Mouse (Mus musculus): ENCODE measurements at regions not wholly inside any gene's neighbourhood (a gene's known extent, or its start where the extent isn't known, plus 50 kb on each side); places are given as distances from the start of the nearest gene placed in this dataset.

DNA sequence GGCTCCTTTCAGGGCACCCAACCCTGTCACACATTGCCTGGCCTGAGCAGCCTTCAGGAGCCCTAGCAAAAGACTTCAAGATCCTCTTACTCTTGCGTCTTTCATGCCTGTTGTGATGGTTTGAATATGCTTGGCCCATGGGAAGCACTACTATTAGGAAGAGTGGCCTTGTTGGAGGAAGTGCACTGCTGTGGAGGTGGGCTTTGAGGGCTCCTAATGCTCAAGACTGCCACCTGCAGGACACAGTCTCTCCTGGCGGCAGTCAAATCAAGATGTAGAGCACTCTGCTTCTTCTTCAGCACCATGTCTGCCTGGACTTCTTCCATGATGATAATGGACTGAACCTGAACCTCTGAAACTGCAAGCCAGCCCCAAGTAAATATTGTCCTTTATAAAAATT is 73.0 kb downstream of the Tsen15 start:
- Histone ChIP-seq H3K36me3 (ENCODE audit: control insufficient read depth, insufficient read depth, low read length) (no peaks in the 10 kb centered on the region), H3K4me3 (ENCODE audit: low read length) (no peak overlapping the region), H3K9me3 (ENCODE audit: control insufficient read depth, low read length) (no peaks in the 10 kb centered on the region), H3K27me3 (replicated peaks; ENCODE audit: control insufficient read depth, insufficient read depth, low read length) (no peaks in the 10 kb centered on the region), H3K27ac (ENCODE audit: low read depth, low read length) (no peak overlapping the region), H3K9ac (ENCODE audit: low read depth, low read length) (no peak overlapping the region), H3K4me1 (ENCODE audit: control insufficient read depth, insufficient read depth, low read depth, low read length) (no peaks in the 10 kb centered on the region), H3K4me2 (ENCODE audit: low read length) (no peak overlapping the region)
- WGBS: 89% methylated on average over 2 of the region's 2 CpGs
- no peak for ATAC-seq

GRCm38 (mm10) chr1:152305461-152305860 is 81.0 kb downstream of the Tsen15 start:
- Histone ChIP-seq H3K4me2 (ENCODE audit: low read length) (no peak overlapping the region), H3K27ac (ENCODE audit: low read depth, low read length) (no peak overlapping the region), H3K4me1 (ENCODE audit: control insufficient read depth, insufficient read depth, low read depth, low read length) (no peaks in the 10 kb centered on the region), H3K4me3 (ENCODE audit: low read length) (no peak overlapping the region), H3K27me3 (replicated peaks; ENCODE audit: control insufficient read depth, insufficient read depth, low read length) (no peaks in the 10 kb centered on the region), H3K9ac (ENCODE audit: low read depth, low read length) (no peak overlapping the region), H3K36me3 (ENCODE audit: control insufficient read depth, insufficient read depth, low read length) (no peaks in the 10 kb centered on the region), H3K9me3 (ENCODE audit: control insufficient read depth, low read length) (no peaks in the 10 kb centered on the region)
- no peak for ATAC-seq
- WGBS: 93% methylated on average over 3 of the region's 3 CpGs

DNA sequence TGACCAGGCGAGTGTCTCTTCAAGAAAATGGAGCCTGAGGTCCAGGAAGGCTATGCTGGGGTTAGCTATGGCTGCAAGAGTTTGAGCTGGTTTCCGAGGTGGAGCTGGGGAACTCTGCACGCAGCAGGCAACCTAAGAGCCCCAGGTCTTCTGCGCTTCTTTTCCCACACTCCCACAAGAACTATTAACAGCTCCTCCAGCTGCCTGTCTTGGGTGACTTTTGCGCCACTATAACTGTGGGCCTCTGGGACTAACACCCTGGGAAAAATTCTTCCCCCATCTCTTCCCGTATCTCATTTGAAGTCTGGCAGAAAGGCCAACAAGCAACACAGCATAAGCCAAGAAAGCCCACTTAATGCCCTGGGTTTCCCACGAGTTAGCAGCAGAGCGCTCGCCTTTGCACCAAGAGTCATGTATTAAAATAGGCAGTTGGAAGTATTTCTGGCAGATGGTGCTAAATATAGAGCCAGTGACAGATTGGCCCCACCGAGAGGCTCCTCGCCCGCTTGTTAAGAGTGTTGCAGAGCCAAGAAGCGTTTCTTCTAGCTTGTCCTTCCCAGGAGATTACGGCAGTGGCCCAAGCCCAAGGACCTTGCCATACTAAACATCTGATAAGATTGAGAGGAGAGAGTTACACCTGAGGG is 81.9 kb downstream of the Tsen15 start:
- H3K27ac ChIP-seq (ENCODE audit: low read depth, low read length): no peak overlapping the region
- H3K27me3 ChIP-seq (replicated peaks; ENCODE audit: control insufficient read depth, insufficient read depth, low read length): no peaks in the 10 kb centered on the region
- WGBS: 70% methylated on average over 14 of the region's 14 CpGs
- H3K4me1 ChIP-seq (ENCODE audit: control insufficient read depth, insufficient read depth, low read depth, low read length): no peaks in the 10 kb centered on the region
- ATAC-seq: peak; percentile 50; the same call in 1 of the 2 replicates
- no peak overlapping the region for H3K9ac ChIP-seq (ENCODE audit: low read depth, low read length)
- H3K4me2 ChIP-seq (ENCODE audit: low read length): no peak overlapping the region
- H3K4me3 ChIP-seq (ENCODE audit: low read length): no peak overlapping the region
- H3K36me3 ChIP-seq (ENCODE audit: control insufficient read depth, insufficient read depth, low read length): no peaks in the 10 kb centered on the region
- H3K9me3 ChIP-seq (ENCODE audit: control insufficient read depth, low read length): no peaks in the 10 kb centered on the region

DNA sequence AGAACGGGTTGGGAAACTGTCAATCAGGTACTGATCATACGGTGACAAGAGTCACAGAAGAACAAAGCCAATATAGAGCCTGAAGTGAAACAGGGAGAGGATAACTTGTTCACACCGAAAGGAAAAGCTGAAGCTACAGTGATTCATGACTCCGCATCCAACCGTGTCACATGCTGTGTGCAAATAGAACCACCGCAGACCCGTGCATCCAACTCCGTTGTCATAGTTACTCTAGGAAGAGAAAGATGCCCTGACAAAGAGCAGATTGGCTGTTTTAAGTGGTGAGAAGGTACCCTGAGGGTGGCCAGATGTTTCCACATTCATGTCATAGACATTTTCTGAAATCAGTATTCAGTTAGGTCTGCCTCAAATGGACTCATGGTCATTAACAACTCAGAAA is 85.1 kb downstream of the Tsen15 start:
- no peak overlapping the region for H3K9ac ChIP-seq (ENCODE audit: low read depth, low read length)
- peak; percentile 67; the same call in 1 of the 2 replicates for ATAC-seq
- no peaks in the 10 kb centered on the region for H3K36me3 ChIP-seq (ENCODE audit: control insufficient read depth, insufficient read depth, low read length)
- H3K9me3 ChIP-seq (ENCODE audit: control insufficient read depth, low read length): no peaks in the 10 kb centered on the region
- H3K4me1 ChIP-seq (ENCODE audit: control insufficient read depth, insufficient read depth, low read depth, low read length): no peaks in the 10 kb centered on the region
- no peaks in the 10 kb centered on the region for H3K27me3 ChIP-seq (replicated peaks; ENCODE audit: control insufficient read depth, insufficient read depth, low read length)
- WGBS: 53% methylated on average over 8 of the region's 8 CpGs
- no peak overlapping the region for H3K27ac ChIP-seq (ENCODE audit: low read depth, low read length)
- no peak overlapping the region for H3K4me2 ChIP-seq (ENCODE audit: low read length)
- H3K4me3 ChIP-seq (ENCODE audit: low read length): no peak overlapping the region

- no peak overlapping the region for H3K4me3 ChIP-seq (ENCODE audit: low read length)
- whole genome bisulfite sequencing: 81% methylated on average over 9 of the region's 9 CpGs
- no peak overlapping the region for H3K9ac ChIP-seq (ENCODE audit: low read depth, low read length)
- H3K36me3 ChIP-seq (ENCODE audit: control insufficient read depth, insufficient read depth, low read length): no peaks in the 10 kb centered on the region
- H3K27ac ChIP-seq (ENCODE audit: low read depth, low read length): no peak overlapping the region
- H3K4me2 ChIP-seq (ENCODE audit: low read length): no peak overlapping the region
- no peak for ATAC-seq
- H3K27me3 ChIP-seq (replicated peaks; ENCODE audit: control insufficient read depth, insufficient read depth, low read length): no peaks in the 10 kb centered on the region
- H3K9me3 ChIP-seq (ENCODE audit: control insufficient read depth, low read length): no peaks in the 10 kb centered on the region
- H3K4me1 ChIP-seq (ENCODE audit: control insufficient read depth, insufficient read depth, low read depth, low read length): peaks cover 2% of the 10 kb centered on the region; the same call in 1 of the 2 replicates
These were observed 94.2 kb downstream of the Tsen15 start for GRCm38 (mm10) chr1:152292196-152292736.

DNA sequence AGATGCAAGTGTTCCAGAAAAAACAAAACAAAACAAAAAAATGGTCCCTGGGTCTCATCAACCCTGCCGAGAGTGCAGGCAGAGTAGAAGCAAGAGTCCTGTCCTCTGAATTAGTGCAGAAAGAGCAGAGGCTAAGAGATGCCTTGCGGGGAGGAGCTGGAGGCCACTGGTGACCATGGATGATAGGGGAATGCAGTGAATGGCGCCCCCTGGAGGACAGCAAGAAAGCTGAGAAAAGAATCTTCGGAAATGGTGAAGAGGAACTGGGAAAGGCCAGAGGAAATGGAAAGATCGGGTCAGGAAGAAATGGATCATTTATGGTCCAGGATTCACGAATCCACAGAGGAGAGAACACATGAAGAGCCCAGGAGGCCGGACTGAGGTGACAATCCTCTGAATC is 95.7 kb downstream of the Tsen15 start:
- Histone ChIP-seq H3K9ac (ENCODE audit: low read depth, low read length) (no peak overlapping the region), H3K36me3 (ENCODE audit: control insufficient read depth, insufficient read depth, low read length) (no peaks in the 10 kb centered on the region), H3K4me3 (ENCODE audit: low read length) (no peak overlapping the region), H3K9me3 (ENCODE audit: control insufficient read depth, low read length) (no peaks in the 10 kb centered on the region), H3K27me3 (replicated peaks; ENCODE audit: control insufficient read depth, insufficient read depth, low read length) (no peaks in the 10 kb centered on the region), H3K4me2 (ENCODE audit: low read length) (no peak overlapping the region), H3K27ac (ENCODE audit: low read depth, low read length) (no peak overlapping the region), H3K4me1 (ENCODE audit: control insufficient read depth, insufficient read depth, low read depth, low read length) (peaks cover 4% of the 10 kb centered on the region)
- WGBS: 43% methylated on average over 7 of the region's 7 CpGs
- no peak for ATAC-seq

DNA sequence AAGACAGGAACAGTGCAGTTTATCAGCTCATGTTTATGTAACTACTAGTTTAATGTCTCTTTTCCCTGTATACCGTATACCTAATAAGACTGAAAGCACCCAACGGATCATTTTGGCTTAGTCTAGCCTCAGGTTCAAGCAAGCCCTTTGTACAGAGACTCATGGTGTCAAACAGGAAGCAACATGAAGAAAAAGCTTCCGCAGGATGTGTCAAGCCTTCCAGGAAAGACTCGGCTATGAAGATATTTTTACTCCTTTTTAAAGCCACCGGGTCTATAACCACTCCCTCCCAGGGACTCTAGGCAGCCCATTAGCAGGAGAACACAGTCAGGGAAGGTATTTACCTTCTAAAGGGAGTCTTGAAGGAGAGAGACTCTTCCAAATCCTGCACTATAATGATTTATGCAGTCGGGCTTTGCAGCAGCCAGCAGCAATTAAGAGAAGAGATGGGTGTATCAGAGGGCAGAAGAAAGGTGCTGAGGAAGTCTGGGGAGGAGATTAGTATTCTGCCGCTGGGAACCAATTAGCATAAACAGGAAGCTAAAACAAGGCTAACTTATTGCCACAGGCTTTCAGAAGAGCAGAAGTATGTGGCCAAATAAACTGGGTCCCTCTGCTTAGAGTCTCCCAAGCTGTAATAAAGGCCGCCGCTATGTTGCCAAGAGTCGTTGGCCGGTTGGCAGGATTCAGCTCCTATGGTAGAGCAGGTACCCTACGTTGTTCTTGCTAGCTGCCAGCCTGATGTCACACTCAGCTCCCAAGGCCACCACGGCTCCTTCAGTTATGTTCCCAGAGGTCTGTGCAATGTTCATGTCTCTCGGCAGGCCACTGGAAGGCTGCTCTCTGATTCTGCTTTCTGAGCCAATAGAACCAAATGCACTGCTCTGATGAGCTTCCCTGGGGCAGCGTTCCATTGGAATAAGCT is 98.7 kb downstream of the Tsen15 start:
- Histone ChIP-seq H3K9me3 (ENCODE audit: control insufficient read depth, low read length) (no peaks in the 10 kb centered on the region), H3K27me3 (replicated peaks; ENCODE audit: control insufficient read depth, insufficient read depth, low read length) (no peaks in the 10 kb centered on the region), H3K9ac (ENCODE audit: low read depth, low read length) (no peak overlapping the region), H3K27ac (ENCODE audit: low read depth, low read length) (no peak overlapping the region), H3K4me2 (ENCODE audit: low read length) (no peak overlapping the region), H3K4me3 (ENCODE audit: low read length) (no peak overlapping the region), H3K4me1 (ENCODE audit: control insufficient read depth, insufficient read depth, low read depth, low read length) (peaks cover 4% of the 10 kb centered on the region), H3K36me3 (ENCODE audit: control insufficient read depth, insufficient read depth, low read length) (no peaks in the 10 kb centered on the region)
- 59% methylated on average over 15 of the region's 15 CpGs for WGBS
- peak; percentile 52 for ATAC-seq

- H3K27ac ChIP-seq (ENCODE audit: low read depth, low read length): no peak overlapping the region
- WGBS: 50% methylated on average over 8 of the region's 8 CpGs
These were observed 99.8 kb downstream of the Tsen15 start for GRCm38 (mm10) chr1:152286677-152287076.

DNA sequence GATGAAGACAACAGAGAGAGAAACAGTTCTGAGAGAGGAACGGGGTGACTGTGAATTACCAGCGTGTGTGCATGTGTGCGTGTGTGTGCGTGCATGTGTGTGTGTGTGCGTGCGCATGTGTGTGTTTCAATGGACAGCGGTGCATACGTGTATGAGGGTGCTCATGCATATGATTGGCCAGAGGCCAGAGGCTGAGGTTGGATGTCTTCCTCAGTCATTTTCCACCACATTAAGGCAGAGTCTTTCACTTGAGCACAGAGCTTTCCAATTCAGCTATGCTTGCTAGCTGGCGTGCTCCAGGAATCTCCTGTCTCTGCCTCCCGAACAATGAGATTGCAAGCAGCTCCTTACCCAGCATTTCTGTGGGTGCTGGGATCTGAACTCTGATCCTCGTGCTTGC is 104.4 kb downstream of the Tsen15 start:
- Histone ChIP-seq H3K9me3 (ENCODE audit: control insufficient read depth, low read length) (no peaks in the 10 kb centered on the region), H3K36me3 (ENCODE audit: control insufficient read depth, insufficient read depth, low read length) (no peaks in the 10 kb centered on the region), H3K4me1 (ENCODE audit: control insufficient read depth, insufficient read depth, low read depth, low read length) (peaks cover under 1% of the 10 kb centered on the region; the same call in 1 of the 2 replicates), H3K27me3 (replicated peaks; ENCODE audit: control insufficient read depth, insufficient read depth, low read length) (no peaks in the 10 kb centered on the region), H3K4me3 (ENCODE audit: low read length) (no peak overlapping the region), H3K27ac (ENCODE audit: low read depth, low read length) (no peak overlapping the region), H3K9ac (ENCODE audit: low read depth, low read length) (no peak overlapping the region), H3K4me2 (ENCODE audit: low read length) (no peak overlapping the region)
- no peak for ATAC-seq
- 91% methylated on average over 11 of the region's 11 CpGs for WGBS

More at GRCm38 (mm10) chr1:152286677-152287076, 99.8 kb downstream of the Tsen15 start:
- H3K36me3 ChIP-seq (ENCODE audit: control insufficient read depth, insufficient read depth, low read length): no peaks in the 10 kb centered on the region
- no peaks in the 10 kb centered on the region for H3K27me3 ChIP-seq (replicated peaks; ENCODE audit: control insufficient read depth, insufficient read depth, low read length)
- no peak for ATAC-seq
- no peak overlapping the region for H3K4me3 ChIP-seq (ENCODE audit: low read length)
- H3K9ac ChIP-seq (ENCODE audit: low read depth, low read length): no peak overlapping the region
- no peaks in the 10 kb centered on the region for H3K9me3 ChIP-seq (ENCODE audit: control insufficient read depth, low read length)
- H3K4me1 ChIP-seq (ENCODE audit: control insufficient read depth, insufficient read depth, low read depth, low read length): peaks cover 4% of the 10 kb centered on the region
- H3K4me2 ChIP-seq (ENCODE audit: low read length): no peak overlapping the region
